Mouse (Mus musculus) bone marrow macrophage, adult 2 months (primary cell): ENCODE data around the gene Surf6.

Experiments
- CTCF ChIP-seq: IDR thresholded peaks from 2 replicates; pipeline ENCODE4 v1.5.1; 2012; ENCODE audit warnings: low read depth, mild to moderate bottlenecking, low read length, moderate library complexity
- POLR2A ChIP-seq: IDR thresholded peaks from 2 replicates; pipeline ENCODE4 v1.6.1; 2012; ENCODE audit warnings: mild to moderate bottlenecking, low read depth, low read length, borderline replicate concordance

DNA sequence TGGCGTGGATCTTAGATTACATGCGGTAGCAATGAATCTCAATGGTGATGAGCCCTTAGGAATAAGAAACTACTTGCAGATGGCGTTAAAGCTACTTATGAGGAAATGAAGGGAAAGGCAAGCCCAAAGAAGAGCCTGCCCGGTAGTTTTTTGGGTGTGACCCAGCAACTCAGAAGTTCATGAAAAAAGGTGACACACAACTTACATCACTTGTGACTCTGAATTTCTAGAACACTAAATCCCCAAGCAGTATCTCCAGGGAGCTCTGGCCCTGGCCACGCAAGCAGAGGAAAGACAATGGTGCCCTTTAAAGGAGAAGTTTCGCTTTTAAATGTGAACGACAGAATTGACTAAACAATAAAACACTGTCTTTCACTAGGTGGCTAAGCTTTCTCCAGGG is 632 bp upstream of the Surf6 start:
- no peak for TF ChIP-seq CTCF
- TF ChIP-seq POLR2A: no peak
